Mouse (Mus musculus) embryo, embryonic 10.5 days (tissue): ENCODE results near the gene Dnajb2.

Experiments
- DNase-seq: peaks from one replicate; pipeline ENCODE4 v3.0.0-alpha.2; 2015; ENCODE audit warnings: low spot score

Dnajb2 gene

GRCm38 (mm10) chr1:75293331-75293701, 57.1 kb downstream of the Dnajb2 start:
- no peak for DNase-seq

- no peak for DNase-seq
Measured at GRCm38 (mm10) chr1:75294294-75294693, 58.1 kb downstream of the Dnajb2 start.
